Mouse (Mus musculus): Measurements from ENCODE around the gene Idua.

DNA sequence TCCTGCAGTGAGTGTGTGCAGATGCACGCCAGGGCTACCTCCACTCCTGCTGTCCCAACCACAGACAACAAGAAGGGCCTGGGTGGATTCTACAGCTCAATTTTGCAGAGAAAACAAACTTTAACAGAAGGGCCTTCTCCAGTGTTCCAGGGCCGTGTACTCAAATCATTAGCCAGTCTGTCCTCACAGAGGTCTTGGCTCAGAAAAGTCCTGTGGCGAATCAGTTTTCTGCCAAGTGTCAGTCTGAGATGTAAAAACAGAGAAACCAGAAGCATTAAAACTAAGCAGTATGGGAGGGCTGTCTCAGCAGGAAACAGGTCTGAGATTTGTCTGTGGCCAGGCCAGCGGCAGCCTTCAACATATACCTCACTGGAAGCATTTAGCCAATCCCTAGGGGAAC lies 57.9 kb downstream of the Idua start:
- TF ChIP-seq CTCF (IDR thresholded peaks at IDR 0.05; ENCODE audit: borderline replicate concordance, control insufficient read depth, extremely low read depth, insufficient read depth, low read length, poor library complexity) = no peak
- TF ChIP-seq POLR2A (IDR thresholded peaks at IDR 0.05; ENCODE audit: control insufficient read depth, extremely low read depth, insufficient read depth, low read length, poor library complexity) = no peak

Data from thymus, adult 2 months (tissue).